Mouse (Mus musculus): Measurements from ENCODE around the gene Oxgr1.
"Not testable (repeated sequence)": the region's sequence is repeated elsewhere in the genome, so short reads cannot be mapped to it uniquely, and the experiment has no call there.

The Oxgr1 gene

GRCm38 (mm10) chr14:120042187-120042820, at the start of gene Oxgr1:
Gene Oxgr1 (minus strand): TSS chr14:120042435.
- no peak for DNase-seq (ENCODE audit: low read depth)

GRCm38 (mm10) chr14:120090401-120090800, 48.2 kb upstream of the Oxgr1 start:
- no peak for DNase-seq (ENCODE audit: low read depth)

- DNase-seq (ENCODE audit: low read depth): no peak
These were observed 47.6 kb upstream of the Oxgr1 start for GRCm38 (mm10) chr14:120089649-120090360.

- DNase-seq (ENCODE audit: low read depth): no peak
These were observed 46.9 kb upstream of the Oxgr1 start for GRCm38 (mm10) chr14:120089006-120089648.

GRCm38 (mm10) chr14:120084084-120084667, 41.9 kb upstream of the Oxgr1 start:
- no peak for DNase-seq (ENCODE audit: low read depth)

GRCm38 (mm10) chr14:120076192-120076591, 34.0 kb upstream of the Oxgr1 start:
- DNase-seq (ENCODE audit: low read depth): peak; percentile 76

- no peak for DNase-seq (ENCODE audit: low read depth)
These were observed 33.5 kb upstream of the Oxgr1 start for GRCm38 (mm10) chr14:120075746-120076145.

GRCm38 (mm10) chr14:120074231-120074630, 32.0 kb upstream of the Oxgr1 start:
- peak; percentile 5 for DNase-seq (ENCODE audit: low read depth)

- peak; percentile 75 for DNase-seq (ENCODE audit: low read depth)
These were observed 18.9 kb upstream of the Oxgr1 start for GRCm38 (mm10) chr14:120061096-120061495.

- no peak for DNase-seq (ENCODE audit: low read depth)
These were observed 8.8 kb downstream of the Oxgr1 start for GRCm38 (mm10) chr14:120033454-120033853.

- DNase-seq (ENCODE audit: low read depth): no peak
These were observed 22.3 kb downstream of the Oxgr1 start for GRCm38 (mm10) chr14:120019948-120020347.

GRCm38 (mm10) chr14:120009969-120010872, 32.0 kb downstream of the Oxgr1 start:
- no peak for DNase-seq (ENCODE audit: low read depth)

GRCm38 (mm10) chr14:120005153-120005552, 37.1 kb downstream of the Oxgr1 start:
- DNase-seq (ENCODE audit: low read depth): peak; percentile 33

GRCm38 (mm10) chr14:120003661-120004060, 38.6 kb downstream of the Oxgr1 start:
- no peak for DNase-seq (ENCODE audit: low read depth)

- no peak for DNase-seq (ENCODE audit: low read depth)
These were observed 39.6 kb downstream of the Oxgr1 start for GRCm38 (mm10) chr14:120002673-120003072.

GRCm38 (mm10) chr14:119989651-119990050, 52.6 kb downstream of the Oxgr1 start:
- DNase-seq (ENCODE audit: low read depth): no peak

GRCm38 (mm10) chr14:119988937-119989645, 53.1 kb downstream of the Oxgr1 start:
- DNase-seq (ENCODE audit: low read depth): no peak

- no peak for DNase-seq (ENCODE audit: low read depth)
These were observed 55.0 kb downstream of the Oxgr1 start for GRCm38 (mm10) chr14:119987257-119987656.

- DNase-seq (ENCODE audit: low read depth): no peak
These were observed 55.5 kb downstream of the Oxgr1 start for GRCm38 (mm10) chr14:119986778-119987177.

- DNase-seq (ENCODE audit: low read depth): not testable (repeated sequence)
These were observed 55.9 kb downstream of the Oxgr1 start for GRCm38 (mm10) chr14:119986351-119986750.

- DNase-seq (ENCODE audit: low read depth): no peak
These were observed 60.9 kb downstream of the Oxgr1 start for GRCm38 (mm10) chr14:119981314-119981713.
